Mouse (Mus musculus) midbrain, embryonic 14.5 days (tissue): ENCODE measurements at regions not wholly inside any gene's neighbourhood (a gene's known extent, or its start where the extent isn't known, plus 50 kb on each side); places are given as distances from the start of the nearest gene placed in this dataset.

Experiments used
- ATAC-seq: fragments of 200-750 bp; cut with Nextera tagmentation; 2 replicates; pipeline ENCODE4 v1.8.0; 2017; ENCODE audit warnings: moderate number of reproducible peaks, moderate library complexity; ENCODE audit not compliant: low FRiP score, low TSS enrichment
- DNase-seq: peaks from one replicate; pipeline ENCODE4 v3.0.0-alpha.2; 2015
- H3K27ac ChIP-seq: fragments of 300-500 bp; sonication (generic); replicated peaks from 2 replicates; pipeline ENCODE4 v1.5.1; 2014; ENCODE audit warnings: mild to moderate bottlenecking, low read depth, low read length, moderate library complexity
- H3K27me3 ChIP-seq: fragments of 300-500 bp; sonication (generic); 2 replicates; pipeline ENCODE4 v1.6.1; 2014; ENCODE audit warnings: low read length, control low read depth, mixed read lengths; ENCODE audit not compliant: control insufficient read depth, insufficient read depth
- H3K36me3 ChIP-seq: fragments of 300-500 bp; sonication (generic); 2 replicates; pipeline ENCODE4 v1.6.1; 2014; ENCODE audit warnings: low read length, control low read depth; ENCODE audit not compliant: control insufficient read depth, insufficient read depth
- H3K4me1 ChIP-seq: fragments of 300-500 bp; sonication (generic); 2 replicates; pipeline ENCODE4 v1.6.1; 2014; ENCODE audit warnings: mild to moderate bottlenecking, antibody characterized with exemption, low read length, control low read depth; ENCODE audit not compliant: control insufficient read depth, insufficient read depth
- H3K4me2 ChIP-seq: fragments of 300-500 bp; sonication (generic); 2 replicates; pipeline ENCODE4 v1.6.1; 2014; ENCODE audit warnings: mild to moderate bottlenecking, low read length, moderate library complexity
- H3K4me3 ChIP-seq: fragments of 300-500 bp; sonication (generic); replicated peaks from 2 replicates; pipeline ENCODE4 v1.5.1; 2014; ENCODE audit warnings: low read depth, low read length
- H3K9ac ChIP-seq: fragments of 300-500 bp; sonication (generic); replicated peaks from 2 replicates; pipeline ENCODE4 v1.6.1; 2014; ENCODE audit warnings: mild to moderate bottlenecking, low read length, moderate library complexity
- H3K9me3 ChIP-seq: fragments of 300-500 bp; sonication (generic); 2 replicates; pipeline ENCODE4 v1.6.1; 2016; ENCODE audit warnings: low read length, control low read depth, mixed read lengths; ENCODE audit not compliant: control insufficient read depth
- WGBS: fragments of 180-500 bp; shearing (Covaris S2); extraction: QIAGEN DNeasy Blood & Tissue Kit; methylation state at CpG from one replicate; pipeline ENCODE4 v1.1.7; 2014; 5-methylcytosine and 5-hydroxymethylcytosine counted together

GRCm38 (mm10) chr17:3273108-3274091 is 53.0 kb upstream of the Tiam2 start:
- Histone ChIP-seq H3K36me3 (no peaks in the 10 kb centered on the region), H3K4me1 (peaks cover 17% of the 10 kb centered on the region), H3K9ac (no peak overlapping the region), H3K4me3 (no peak overlapping the region), H3K4me2 (no peak overlapping the region), H3K27ac (no peak overlapping the region), H3K9me3 (no peaks in the 10 kb centered on the region), H3K27me3 (no peaks in the 10 kb centered on the region)
- DNase-seq, result peak; percentile 94
- 46% methylated on average over 22 of the region's 22 CpGs for WGBS
- ATAC-seq, result peak; percentile 57; the same call in 1 of the 2 replicates

GRCm38 (mm10) chr17:3274449-3275285 is 51.7 kb upstream of the Tiam2 start:
- H3K4me3 ChIP-seq, result no peak overlapping the region
- H3K36me3 ChIP-seq, result no peaks in the 10 kb centered on the region
- H3K9ac ChIP-seq, result no peak overlapping the region
- H3K27ac ChIP-seq, result peak overlapping the region; percentile 53; the same call in 1 of the 2 replicates
- no peaks in the 10 kb centered on the region for H3K27me3 ChIP-seq
- DNase-seq (peak; percentile 75), ATAC-seq (peak; percentile 67; the same call in 1 of the 2 replicates)
- WGBS, result 5% methylated on average over 14 of the region's 14 CpGs
- H3K4me1 ChIP-seq, result peaks cover 17% of the 10 kb centered on the region
- no peaks in the 10 kb centered on the region for H3K9me3 ChIP-seq
- H3K4me2 ChIP-seq, result no peak overlapping the region
